Mouse (Mus musculus) kidney, adult 11 months (tissue): ENCODE measurements at regions not wholly inside any gene's neighbourhood (a gene's known extent, or its start where the extent isn't known, plus 50 kb on each side); places are given as distances from the start of the nearest gene placed in this dataset.

Experiments
- DNase-seq: peaks from one replicate; pipeline ENCODE4 v3.0.0; 2022

DNA sequence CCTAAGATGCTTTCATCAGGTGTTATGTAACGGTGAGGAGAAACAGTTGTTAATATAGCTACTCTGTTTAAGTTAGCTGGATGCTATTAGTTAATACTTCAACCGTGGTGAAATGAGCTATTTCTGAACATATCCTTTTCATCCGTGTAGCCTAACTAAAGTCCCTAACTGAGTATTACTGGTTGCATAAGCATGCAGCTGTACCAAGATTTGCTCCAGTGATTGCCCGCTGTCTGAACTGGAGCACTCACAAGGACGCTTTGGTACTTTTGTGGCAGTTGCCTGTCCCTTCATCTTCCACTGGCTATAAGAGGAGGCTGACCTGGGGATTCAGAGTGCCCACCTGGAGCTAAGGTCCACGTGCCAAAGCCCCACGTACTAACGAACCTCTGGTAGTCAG, 65.3 kb upstream of the Lnx1 start:
- no peak for DNase-seq

DNA sequence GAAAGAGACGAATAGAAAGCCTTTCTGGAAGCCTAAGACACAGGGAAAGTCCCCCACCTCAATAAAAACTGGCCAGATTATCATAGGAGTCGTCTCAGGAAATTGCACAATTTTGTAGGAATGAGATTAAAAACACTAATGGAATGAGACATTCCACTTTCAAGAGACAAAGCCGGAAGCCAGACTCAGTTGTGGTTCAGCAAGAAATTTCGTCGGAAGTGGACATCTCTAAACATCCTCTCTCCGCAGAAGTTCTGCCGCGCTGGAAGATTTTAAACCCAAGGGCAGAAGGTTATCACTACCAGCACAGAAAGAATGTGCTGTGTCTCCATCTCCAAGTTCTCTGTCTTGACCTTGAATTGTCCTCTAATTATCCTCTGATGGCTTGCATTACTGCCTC, 63.5 kb upstream of the Lnx1 start:
- DNase-seq: peak; percentile 15

DNA sequence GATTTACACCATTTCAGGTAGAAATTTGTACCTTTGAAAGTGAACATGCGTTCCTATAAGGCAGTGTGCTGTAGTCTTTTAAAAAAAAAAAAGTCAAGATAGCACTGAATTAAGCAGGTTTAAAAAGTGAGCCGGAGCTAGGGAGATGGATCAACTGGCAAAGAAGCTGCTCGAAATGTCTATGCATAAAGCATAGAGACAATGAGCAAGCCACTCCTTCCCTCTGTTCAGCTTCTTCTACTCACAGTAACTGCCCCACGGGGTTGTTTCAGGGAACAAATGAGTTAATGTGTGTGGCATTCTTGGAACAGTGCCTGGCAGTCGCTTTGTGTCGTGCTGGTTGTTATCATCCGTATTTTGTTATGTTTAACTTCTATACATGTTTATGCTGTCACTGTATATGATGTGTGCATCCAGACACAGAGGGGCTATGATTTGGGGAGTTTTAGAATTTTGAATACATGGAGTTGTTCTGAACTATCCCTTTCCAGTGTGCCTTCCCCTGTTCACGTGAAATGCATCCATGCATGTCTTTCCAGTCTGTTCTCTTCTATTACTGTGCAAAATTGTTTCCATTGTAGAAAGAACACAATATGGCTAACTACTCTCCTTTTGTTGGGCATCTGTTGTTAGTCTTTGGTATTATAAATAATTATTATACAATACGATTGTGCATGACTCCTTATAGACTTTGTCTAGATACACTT, 62.5 kb upstream of the Lnx1 start:
- no peak for DNase-seq

DNA sequence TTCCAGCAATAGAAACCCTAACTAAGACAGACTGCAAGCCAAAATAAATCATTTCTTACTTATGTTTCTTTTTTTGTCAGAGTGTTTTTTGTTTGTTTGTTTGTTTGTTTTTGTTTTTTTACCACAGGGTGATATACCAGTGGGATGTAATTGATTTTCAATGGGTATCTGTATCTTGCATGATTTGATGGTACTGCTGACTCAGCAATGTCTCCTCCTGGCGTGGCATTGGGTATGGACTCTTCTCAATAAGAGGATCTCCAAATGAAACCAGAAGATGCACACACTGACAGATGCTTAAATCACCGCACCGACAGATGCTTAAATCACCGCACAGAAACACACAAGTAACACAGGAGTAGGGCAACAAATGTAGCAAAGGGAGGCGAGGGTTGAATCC, 54.8 kb upstream of the Lnx1 start:
- no peak for DNase-seq

DNA sequence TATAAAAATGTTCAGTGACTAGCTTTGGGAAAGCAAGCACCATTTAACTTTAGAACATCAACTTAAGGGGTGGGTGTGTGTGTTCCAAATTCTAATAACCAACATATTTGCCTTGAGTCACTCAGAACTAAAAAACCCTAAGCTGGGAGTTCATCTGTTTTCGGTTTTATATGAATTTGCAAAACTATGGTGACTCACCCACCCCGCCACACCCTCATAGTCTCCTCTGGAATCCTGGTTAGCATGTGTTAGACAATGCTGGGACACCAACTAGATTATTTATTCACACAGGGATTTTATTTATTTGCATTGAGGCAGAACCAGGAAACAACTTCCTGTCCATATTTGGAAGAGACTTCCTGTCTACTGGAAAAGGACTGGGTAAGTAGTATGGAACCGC, 50.2 kb upstream of the Lnx1 start:
- DNase-seq: no peak
